Mouse (Mus musculus) stomach, postnatal 0 days (tissue): ENCODE data around the gene Maats1. TPM values are rescaled to one million over a fixed set of nuclear protein-coding genes. Genes with fewer than 3 reads are reported as not detected.

Experiments used
- ATAC-seq: fragments of 200-750 bp; cut with Nextera tagmentation; 2 replicates; pipeline ENCODE4 v1.8.0; 2017; ENCODE audit not compliant: low FRiP score, low TSS enrichment
- DNase-seq: peaks from one replicate; pipeline ENCODE4 v3.0.0-alpha.2; 2016; ENCODE audit warnings: low spot score
- H3K27ac ChIP-seq: fragments of 300-500 bp; sonication (generic); replicated peaks from 2 replicates; pipeline ENCODE4 v1.5.1; 2014; ENCODE audit warnings: mild to moderate bottlenecking, control low read depth
- H3K27me3 ChIP-seq: fragments of 300-500 bp; sonication (generic); 2 replicates; pipeline ENCODE4 v1.6.1; 2014; ENCODE audit warnings: low read length; ENCODE audit not compliant: control insufficient read depth, insufficient read depth
- H3K36me3 ChIP-seq: fragments of 300-500 bp; sonication (generic); 2 replicates; pipeline ENCODE4 v1.6.1; 2014; ENCODE audit warnings: low read length, mixed read lengths; ENCODE audit not compliant: control insufficient read depth, insufficient read depth
- H3K4me1 ChIP-seq: fragments of 300-500 bp; sonication (generic); replicated peaks from 2 replicates; pipeline ENCODE4 v1.6.1; 2014; ENCODE audit warnings: antibody characterized with exemption; ENCODE audit not compliant: control insufficient read depth, insufficient read depth
- H3K4me2 ChIP-seq: fragments of 300-500 bp; sonication (generic); replicated peaks from 2 replicates; pipeline ENCODE4 v1.6.1; 2014; ENCODE audit warnings: low read depth, mild to moderate bottlenecking, control low read depth, moderate library complexity
- H3K4me3 ChIP-seq: fragments of 300-500 bp; sonication (generic); 2 replicates; pipeline ENCODE4 v1.5.1; 2014; ENCODE audit warnings: low read depth, low read length, control low read depth
- H3K9ac ChIP-seq: fragments of 300-500 bp; sonication (generic); 2 replicates; pipeline ENCODE4 v1.6.1; 2014; ENCODE audit warnings: mild to moderate bottlenecking, low read length, control low read depth, mixed read lengths
- H3K9me3 ChIP-seq: fragments of 300-500 bp; sonication (generic); 2 replicates; pipeline ENCODE4 v1.6.1; 2016; ENCODE audit warnings: low read length; ENCODE audit not compliant: control insufficient read depth
- CTCF ChIP-seq: IDR thresholded peaks from 2 replicates; pipeline ENCODE4 v1.5.1; 2016; ENCODE audit warnings: antibody characterized with exemption, low read depth, mild to moderate bottlenecking, moderate library complexity
- EP300 ChIP-seq: optimal IDR thresholded peaks from 2 replicates; pipeline ENCODE3; 2016; ENCODE audit warnings: antibody characterized with exemption
- WGBS: fragments of 180-500 bp; shearing (Covaris S2); extraction: QIAGEN DNeasy Blood & Tissue Kit; methylation state at CpG from one replicate; pipeline ENCODE4 v1.1.7; 2014; 5-methylcytosine and 5-hydroxymethylcytosine counted together
- polyA plus RNA-seq: library from polyadenylated mRNA; unstranded; fragments of >200 nt; fragmentation: Nextera tagmentation; extraction: Ambion mirVana; gene quantifications from 2 replicates; pipeline ENCODE4 v1.2.1, GENCODE M21; 2015

Maats1 gene
- polyA plus RNA-seq, 1 experiment from 2014 or later: 0.27 TPM

GRCm38 (mm10) chr16:38294685-38295348 is 47.1 kb downstream of the Maats1 start, which contains the start of gene Nr1i2:
TSS of gene Nr1i2 (minus strand) at chr16:38294824.
- no peaks in the 10 kb centered on the region for H3K9me3 ChIP-seq

GRCm38 (mm10) chr16:38290151-38290550 is 51.8 kb downstream of the Maats1 start:
- Histone ChIP-seq H3K4me1 (no peaks in the 10 kb centered on the region), H3K9ac (no peak overlapping the region), H3K4me2 (no peak overlapping the region), H3K27me3 (no peaks in the 10 kb centered on the region), H3K36me3 (no peaks in the 10 kb centered on the region), H3K27ac (no peak overlapping the region), H3K9me3 (no peaks in the 10 kb centered on the region), H3K4me3 (no peak overlapping the region)
- DNase-seq: no peak
- TF ChIP-seq CTCF: no peak
- TF ChIP-seq EP300: no peak
- WGBS: 46% methylated on average over 2 of the region's 2 CpGs
- ATAC-seq: no peak

More at GRCm38 (mm10) chr16:38294685-38295348, 47.1 kb downstream of the Maats1 start, which contains the start of gene Nr1i2:
- Histone ChIP-seq H3K4me1 (no peaks in the 10 kb centered on the region), H3K9ac (peak within 1 kb of the TSS; percentile 56), H3K4me3 (peak within 1 kb of the TSS; percentile 33), H3K36me3 (no peaks in the 10 kb centered on the region), H3K27me3 (no peaks in the 10 kb centered on the region), H3K27ac (peak within 1 kb of the TSS; percentile 88), H3K4me2 (peak within 1 kb of the TSS; percentile 33)
- WGBS: 46% methylated on average over 7 of the region's 7 CpGs
- DNase-seq: peak; percentile 79
- peak; percentile 94 for ATAC-seq
- TF ChIP-seq EP300 (no peak), CTCF (no peak)

- Histone ChIP-seq H3K9me3 (no peaks in the 10 kb centered on the region), H3K9ac (no peak overlapping the region), H3K4me1 (no peaks in the 10 kb centered on the region), H3K27ac (no peak overlapping the region), H3K4me2 (no peak overlapping the region), H3K4me3 (no peak overlapping the region), H3K36me3 (no peaks in the 10 kb centered on the region), H3K27me3 (no peaks in the 10 kb centered on the region)
- DNase-seq: peak; percentile 47
- ATAC-seq: no peak; the same call in 1 of the 2 replicates
- 17% methylated on average over 6 of the region's 6 CpGs for WGBS
- TF ChIP-seq CTCF: no peak
- TF ChIP-seq EP300: no peak
Observed at GRCm38 (mm10) chr16:38288851-38289250, 53.1 kb downstream of the Maats1 start.

- TF ChIP-seq EP300: no peak
- no peak for TF ChIP-seq CTCF
- Histone ChIP-seq H3K4me3 (no peak overlapping the region), H3K27ac (peak overlapping the region; percentile 75), H3K9ac (no peak overlapping the region), H3K4me1 (no peaks in the 10 kb centered on the region), H3K4me2 (no peak overlapping the region), H3K9me3 (no peaks in the 10 kb centered on the region), H3K27me3 (no peaks in the 10 kb centered on the region), H3K36me3 (no peaks in the 10 kb centered on the region)
- 61% methylated on average over 3 of the region's 3 CpGs for WGBS
- DNase-seq (peak; percentile 53), ATAC-seq (peak; percentile 86)
Observed at GRCm38 (mm10) chr16:38287762-38288161, 54.2 kb downstream of the Maats1 start.

- no peaks in the 10 kb centered on the region for H3K9me3 ChIP-seq
- H3K4me2 ChIP-seq: no peak overlapping the region
- no peaks in the 10 kb centered on the region for H3K36me3 ChIP-seq
- WGBS: 45% methylated on average over 6 of the region's 6 CpGs
- no peak overlapping the region for H3K9ac ChIP-seq
- TF ChIP-seq CTCF (no peak), EP300 (no peak)
- ATAC-seq (peak; percentile 28; the same call in 1 of the 2 replicates), DNase-seq (no peak)
- no peaks in the 10 kb centered on the region for H3K4me1 ChIP-seq
- peak overlapping the region; percentile 75; the same call in 1 of the 2 replicates for H3K27ac ChIP-seq
- H3K4me3 ChIP-seq: no peak overlapping the region
- H3K27me3 ChIP-seq: no peaks in the 10 kb centered on the region
Observed at GRCm38 (mm10) chr16:38287357-38287756, 54.6 kb downstream of the Maats1 start.

- H3K27ac ChIP-seq: peak overlapping the region; percentile 41
- no peak overlapping the region for H3K4me2 ChIP-seq
- 20% methylated on average over 4 of the region's 4 CpGs for WGBS
- TF ChIP-seq CTCF (no peak), EP300 (no peak)
- H3K4me1 ChIP-seq: no peaks in the 10 kb centered on the region
- no peaks in the 10 kb centered on the region for H3K27me3 ChIP-seq
- H3K9me3 ChIP-seq: no peaks in the 10 kb centered on the region
- no peaks in the 10 kb centered on the region for H3K36me3 ChIP-seq
- peak; percentile 18; the same call in 1 of the 2 replicates for ATAC-seq
- no peak overlapping the region for H3K9ac ChIP-seq
- no peak overlapping the region for H3K4me3 ChIP-seq
- DNase-seq: peak; percentile 31
Observed at GRCm38 (mm10) chr16:38286541-38286940, 55.4 kb downstream of the Maats1 start.
